Mouse (Mus musculus) heart, postnatal 0 days (tissue): Measurements from ENCODE around the gene Slc44a5. TPM values are rescaled to one million over a fixed set of nuclear protein-coding genes. Genes with fewer than 3 reads are reported as not detected.
A peak's percentile ranks its signal among the peaks of the same experiment; 100 is the strongest.

Experiments
- ATAC-seq: fragments of 200-750 bp; cut with Nextera tagmentation; 2 replicates; pipeline ENCODE4 v1.8.0; 2017; ENCODE audit warnings: low read depth, moderate number of reproducible peaks, moderate library complexity; ENCODE audit not compliant: insufficient read depth
- DNase-seq: peaks from one replicate; pipeline ENCODE4 v3.0.0-alpha.2; 2016; ENCODE audit warnings: low spot score
- H3K27ac ChIP-seq: fragments of 300-500 bp; sonication (generic); 2 replicates; pipeline ENCODE4 v1.5.1; 2014; ENCODE audit warnings: low read depth, mild to moderate bottlenecking
- H3K27me3 ChIP-seq: fragments of 300-500 bp; sonication (generic); 2 replicates; pipeline ENCODE4 v1.6.1; 2014; ENCODE audit warnings: low read length, mixed read lengths; ENCODE audit not compliant: control insufficient read depth, insufficient read depth
- H3K36me3 ChIP-seq: fragments of 300-500 bp; sonication (generic); replicated peaks from 2 replicates; pipeline ENCODE4 v1.6.1; 2014; ENCODE audit warnings: low read length, mixed read lengths; ENCODE audit not compliant: control insufficient read depth, insufficient read depth
- H3K4me1 ChIP-seq: fragments of 300-500 bp; sonication (generic); 2 replicates; pipeline ENCODE4 v1.6.1; 2014; ENCODE audit warnings: antibody characterized with exemption; ENCODE audit not compliant: control insufficient read depth, insufficient read depth
- H3K4me2 ChIP-seq: fragments of 300-500 bp; sonication (generic); 2 replicates; pipeline ENCODE4 v1.6.1; 2014; ENCODE audit warnings: low read depth, mild to moderate bottlenecking, low read length, moderate library complexity
- H3K4me3 ChIP-seq: fragments of 300-500 bp; sonication (generic); 2 replicates; pipeline ENCODE4 v1.5.1; 2014; ENCODE audit warnings: low read depth, low read length
- H3K9ac ChIP-seq: fragments of 300-500 bp; sonication (generic); replicated peaks from 2 replicates; pipeline ENCODE4 v1.6.1; 2014; ENCODE audit warnings: low read depth, low read length, mixed read lengths
- H3K9me3 ChIP-seq: fragments of 300-500 bp; sonication (generic); replicated peaks from 2 replicates; pipeline ENCODE4 v1.6.1; 2016; ENCODE audit warnings: low read length; ENCODE audit not compliant: control insufficient read depth
- CTCF ChIP-seq: IDR thresholded peaks from 2 replicates; pipeline ENCODE4 v1.5.1; 2016; ENCODE audit warnings: antibody characterized with exemption, control low read depth, low read depth
- EP300 ChIP-seq: IDR thresholded peaks from 2 replicates; pipeline ENCODE4 v1.6.1; 2016; ENCODE audit warnings: antibody characterized with exemption, low read depth
- WGBS: fragments of 180-500 bp; shearing (Covaris S2); extraction: QIAGEN DNeasy Blood & Tissue Kit; methylation state at CpG from one replicate; pipeline ENCODE4 v1.1.7; 2014; 5-methylcytosine and 5-hydroxymethylcytosine counted together
- polyA plus RNA-seq: library from polyadenylated mRNA; unstranded; fragments of >200 nt; fragmentation: Nextera tagmentation; extraction: Ambion mirVana; gene quantifications from 2 replicates; pipeline ENCODE4 v1.2.1, GENCODE M21; 2015
- total RNA-seq: library from RNA; depleted of rRNA; stranded (reverse); fragments of >200 nt; gene quantifications from 2 replicates; pipeline ENCODE4 v1.2.3, GENCODE M21; 2014; ENCODE audit warnings: low replicate concordance

Gene Slc44a5
- total and polyA plus RNA-seq, 2 experiments from 2014 or later, result 0.31 to 0.42 TPM

DNA sequence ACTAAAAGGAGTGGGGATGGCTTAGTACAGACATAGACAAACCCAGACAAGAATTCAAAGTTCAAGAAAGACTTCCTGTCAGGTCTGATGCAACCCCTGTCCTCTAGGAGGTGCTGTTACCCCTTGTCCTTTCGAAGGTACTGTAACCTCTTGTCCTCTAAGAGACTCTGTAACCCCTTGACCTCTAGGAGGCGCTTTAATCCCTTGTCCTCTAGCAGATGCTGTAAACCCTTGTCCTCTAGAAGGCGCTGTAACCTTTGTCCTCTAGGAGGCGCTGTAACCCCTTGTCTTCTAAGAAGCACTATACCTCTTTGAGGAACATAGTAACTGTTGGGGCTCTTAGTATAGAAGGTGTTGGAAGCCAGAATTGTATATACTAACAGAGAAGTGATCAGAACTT, 4.7 kb upstream of the Slc44a5 start:
- H3K9ac ChIP-seq, result no peak overlapping the region
- H3K36me3 ChIP-seq, result no peaks in the 10 kb centered on the region
- no peak for ATAC-seq
- no peak overlapping the region for H3K4me3 ChIP-seq
- peaks cover 13% of the 10 kb centered on the region for H3K27me3 ChIP-seq
- no peaks in the 10 kb centered on the region for H3K9me3 ChIP-seq
- peaks cover 5% of the 10 kb centered on the region for H3K4me1 ChIP-seq
- no peak overlapping the region for H3K27ac ChIP-seq
- WGBS, result 55% methylated on average over 4 of the region's 4 CpGs
- H3K4me2 ChIP-seq, result no peak overlapping the region
- TF ChIP-seq EP300 (no peak), CTCF (peak; percentile 59)
- peak; percentile 26 for DNase-seq

DNA sequence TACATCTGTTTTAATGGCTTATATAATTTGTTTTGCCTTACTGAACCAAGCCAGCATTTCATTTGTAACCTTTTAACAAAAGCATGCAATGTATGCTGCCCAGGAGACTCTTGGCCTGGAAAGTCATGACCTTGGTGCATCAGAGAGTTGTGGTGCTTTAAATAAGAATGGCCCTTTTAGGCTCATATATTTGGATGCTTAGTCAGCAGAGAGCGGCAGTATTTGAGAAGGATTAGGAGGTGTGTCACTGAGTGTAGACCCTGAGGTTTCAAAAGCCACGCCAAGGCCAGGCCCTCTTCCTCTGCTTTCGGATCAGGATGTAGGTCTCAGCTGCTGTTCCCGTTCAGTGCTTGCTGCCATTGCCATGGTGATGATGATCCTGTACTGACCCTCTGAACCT, 3.8 kb upstream of the Slc44a5 start:
- peaks cover 22% of the 10 kb centered on the region for H3K27me3 ChIP-seq
- no peak overlapping the region for H3K4me3 ChIP-seq
- 89% methylated on average over 4 of the region's 4 CpGs for WGBS
- TF ChIP-seq CTCF, result no peak
- no peak for TF ChIP-seq EP300
- no peak overlapping the region for H3K4me2 ChIP-seq
- H3K9me3 ChIP-seq, result no peaks in the 10 kb centered on the region
- no peaks in the 10 kb centered on the region for H3K36me3 ChIP-seq
- no peak for DNase-seq
- ATAC-seq, result no peak
- H3K27ac ChIP-seq, result no peak overlapping the region
- H3K4me1 ChIP-seq, result peaks cover 10% of the 10 kb centered on the region
- no peak overlapping the region for H3K9ac ChIP-seq

DNA sequence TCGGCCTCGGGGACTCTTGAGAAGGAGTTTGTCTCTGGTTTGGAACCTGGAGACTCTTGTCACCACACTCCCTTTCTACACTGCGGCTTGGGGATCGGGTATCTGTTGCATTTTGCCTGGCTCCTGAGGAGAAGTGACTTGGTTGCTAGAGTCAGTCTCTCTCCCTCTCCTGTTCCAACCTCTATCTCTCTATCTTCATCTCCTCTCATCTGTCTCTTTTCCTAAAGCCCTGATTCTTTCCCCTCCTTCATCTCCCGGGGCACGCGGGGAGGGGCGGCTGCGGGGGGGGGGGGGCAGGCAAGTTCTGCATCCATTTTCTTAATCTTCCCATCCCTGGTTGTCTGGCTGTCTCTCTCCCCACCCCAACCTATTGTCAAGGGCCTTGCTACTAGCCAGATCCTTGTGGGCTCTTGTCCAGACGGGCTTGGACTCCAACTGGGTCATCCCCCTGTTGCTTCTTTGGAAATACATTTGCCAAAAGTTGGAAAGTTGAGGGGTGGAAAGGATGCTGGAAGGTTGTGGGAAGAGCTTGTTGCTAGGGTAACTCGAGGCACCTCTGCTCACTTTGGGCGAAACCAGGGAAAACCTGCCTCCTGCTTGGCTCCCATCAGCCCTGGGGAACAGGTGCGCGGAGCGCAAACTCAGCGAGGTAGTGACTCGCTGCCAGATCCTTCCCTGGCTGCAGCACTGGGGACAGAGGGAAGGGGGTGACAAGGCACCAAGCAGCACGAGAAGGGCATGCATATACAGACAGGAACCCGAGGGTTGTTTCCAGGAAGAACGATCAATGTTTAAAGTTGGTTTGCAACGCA, 919 bp downstream of the Slc44a5 start:
- Histone ChIP-seq H3K9ac (no peak overlapping the region), H3K36me3 (no peaks in the 10 kb centered on the region), H3K27ac (no peak overlapping the region), H3K9me3 (no peaks in the 10 kb centered on the region), H3K27me3 (peaks cover 34% of the 10 kb centered on the region), H3K4me3 (peak overlapping the region; percentile 57), H3K4me2 (peak overlapping the region; percentile 92), H3K4me1 (peaks cover 10% of the 10 kb centered on the region)
- DNase-seq (no peak), ATAC-seq (no peak)
- no peak for TF ChIP-seq CTCF
- TF ChIP-seq EP300, result no peak
- 9% methylated on average over 21 of the region's 21 CpGs for WGBS

DNA sequence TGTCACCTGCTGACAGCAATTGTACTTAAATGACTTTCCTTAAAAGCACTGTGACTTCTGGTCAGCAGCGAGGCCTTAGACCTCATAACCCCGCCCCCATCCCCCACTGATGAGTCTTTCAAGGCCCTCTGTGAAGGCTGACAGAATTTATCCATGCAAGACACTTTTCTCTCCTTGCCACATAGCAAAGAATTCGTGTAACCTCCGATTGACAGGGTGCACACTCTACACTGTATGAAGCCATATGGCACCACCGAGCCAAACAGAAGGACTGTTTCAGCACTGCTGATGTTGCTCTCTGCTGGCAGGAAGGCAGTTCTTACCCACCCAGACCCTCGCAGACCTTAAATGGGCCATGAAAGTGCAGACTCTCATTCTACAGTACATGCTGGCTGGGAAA, 1.8 kb downstream of the Slc44a5 start:
- Histone ChIP-seq H3K4me3 (no peak overlapping the region), H3K36me3 (no peaks in the 10 kb centered on the region), H3K27ac (no peak overlapping the region), H3K9me3 (no peaks in the 10 kb centered on the region), H3K4me1 (peaks cover 10% of the 10 kb centered on the region), H3K27me3 (peaks cover 34% of the 10 kb centered on the region), H3K4me2 (no peak overlapping the region), H3K9ac (no peak overlapping the region)
- ATAC-seq (no peak), DNase-seq (no peak)
- WGBS, result 14% methylated on average over 6 of the region's 6 CpGs
- no peak for TF ChIP-seq EP300
- TF ChIP-seq CTCF, result no peak

DNA sequence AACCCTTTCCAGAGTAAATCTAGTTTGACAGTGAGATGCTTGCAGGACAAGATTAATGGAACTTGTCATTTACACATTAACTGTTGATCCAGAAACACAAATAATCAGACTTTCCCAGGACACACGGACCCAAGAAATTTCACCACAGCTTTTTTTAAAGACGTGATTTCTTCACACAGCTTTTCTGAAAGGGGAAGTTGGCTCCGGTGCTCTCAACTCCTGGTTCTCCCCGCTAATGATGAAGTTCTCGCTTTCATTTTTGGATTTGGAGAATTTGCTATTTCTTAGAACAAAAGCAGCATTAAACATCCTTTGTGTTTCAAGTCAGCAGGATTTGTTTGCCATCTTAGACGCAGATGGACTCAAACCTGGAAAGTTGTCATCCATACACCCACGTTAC, 2.6 kb downstream of the Slc44a5 start:
- ATAC-seq, result no peak
- H3K4me3 ChIP-seq, result no peak overlapping the region
- 74% methylated on average over 7 of the region's 7 CpGs for WGBS
- peaks cover 10% of the 10 kb centered on the region for H3K4me1 ChIP-seq
- no peak overlapping the region for H3K4me2 ChIP-seq
- H3K9ac ChIP-seq, result no peak overlapping the region
- TF ChIP-seq EP300 (no peak), CTCF (no peak)
- H3K36me3 ChIP-seq, result no peaks in the 10 kb centered on the region
- no peak overlapping the region for H3K27ac ChIP-seq
- H3K9me3 ChIP-seq, result no peaks in the 10 kb centered on the region
- no peak for DNase-seq
- H3K27me3 ChIP-seq, result peaks cover 34% of the 10 kb centered on the region

DNA sequence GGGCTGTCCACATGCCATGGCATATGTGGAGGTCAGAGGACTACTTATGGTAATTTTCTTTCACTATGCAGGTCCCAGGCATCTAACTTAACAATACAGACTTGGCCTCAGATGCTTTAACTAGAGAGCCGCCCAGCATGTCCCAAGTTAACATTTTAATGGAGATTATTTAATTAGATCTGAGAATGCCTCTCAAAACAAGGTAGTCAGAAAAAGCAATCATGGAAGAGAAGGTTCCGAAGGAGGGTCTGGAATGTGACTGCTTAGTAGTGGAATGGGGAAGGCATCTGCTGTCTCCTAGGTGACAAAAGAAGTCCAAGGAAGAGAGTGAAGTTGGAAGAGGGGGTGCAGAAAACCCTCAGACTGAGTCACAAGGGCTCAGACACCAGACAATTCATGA, 7.4 kb downstream of the Slc44a5 start:
- no peak overlapping the region for H3K27ac ChIP-seq
- no peak overlapping the region for H3K4me2 ChIP-seq
- H3K4me1 ChIP-seq, result no peaks in the 10 kb centered on the region
- TF ChIP-seq EP300 (no peak), CTCF (no peak)
- no peak overlapping the region for H3K9ac ChIP-seq
- no peaks in the 10 kb centered on the region for H3K36me3 ChIP-seq
- no peaks in the 10 kb centered on the region for H3K9me3 ChIP-seq
- no peak overlapping the region for H3K4me3 ChIP-seq
- 56% methylated on average over 2 of the region's 2 CpGs for WGBS
- ATAC-seq (no peak), DNase-seq (no peak)
- 0 out of 2 replicates have a peak, but pooled peaks cover 6% of the 10 kb centered on the region for H3K27me3 ChIP-seq
